Mouse (Mus musculus): ENCODE results near the gene Ppp1r13b.

- TF ChIP-seq CTCF (IDR thresholded peaks at IDR 0.05; ENCODE audit: low read depth, low read length) = no peak
- TF ChIP-seq POLR2A (IDR thresholded peaks at IDR 0.05; ENCODE audit: borderline replicate concordance, low read depth, low read length) = no peak
Measured at GRCm38 (mm10) chr12:111882852-111883251, 25.1 kb downstream of the Ppp1r13b start.
